Mouse (Mus musculus): ENCODE data around the gene Depdc1b.
A peak's percentile ranks its signal among the peaks of the same experiment; 100 is the strongest.

Gene Depdc1b

DNA sequence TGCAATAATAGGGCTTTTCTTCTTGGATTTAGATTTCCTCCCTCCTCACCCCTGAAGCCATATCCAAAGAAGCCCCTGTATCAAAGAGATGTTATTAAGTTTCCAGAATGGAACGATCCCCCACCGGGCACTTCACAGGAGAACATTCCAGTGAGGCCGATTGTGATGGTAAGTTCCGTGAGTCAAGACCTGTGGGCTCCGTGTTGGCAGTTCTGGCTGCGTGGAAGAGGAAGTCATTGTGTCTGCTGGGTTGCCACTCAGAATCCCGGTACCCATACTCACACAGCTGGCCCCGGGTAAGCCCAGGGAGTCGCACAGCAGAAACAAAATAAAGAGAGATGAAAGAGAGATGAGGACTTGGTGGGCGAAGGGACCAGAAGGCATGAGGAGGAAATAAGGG is 41.2 kb downstream of the Depdc1b start:
- DNase-seq = no peak

DNA sequence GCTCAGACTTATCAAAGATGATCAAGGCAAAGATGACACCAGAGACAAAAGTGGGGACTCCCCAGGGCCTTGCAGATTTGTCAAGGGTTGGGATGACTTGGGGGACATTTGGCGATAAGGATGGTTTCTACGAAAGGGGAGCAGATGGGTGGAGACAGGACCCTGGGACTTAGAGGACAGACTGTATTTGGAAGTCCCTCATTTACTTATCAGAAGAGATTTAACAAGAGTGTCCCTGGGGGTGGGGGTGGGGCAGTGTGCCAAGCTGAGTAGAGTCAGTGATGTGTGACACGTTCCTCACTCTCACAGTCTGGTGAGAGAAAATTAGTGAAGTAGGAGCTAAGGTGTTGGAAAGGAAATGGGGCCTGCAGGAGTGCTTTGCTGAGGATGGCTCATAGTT is 42.1 kb downstream of the Depdc1b start:
- DNase-seq = no peak

DNA sequence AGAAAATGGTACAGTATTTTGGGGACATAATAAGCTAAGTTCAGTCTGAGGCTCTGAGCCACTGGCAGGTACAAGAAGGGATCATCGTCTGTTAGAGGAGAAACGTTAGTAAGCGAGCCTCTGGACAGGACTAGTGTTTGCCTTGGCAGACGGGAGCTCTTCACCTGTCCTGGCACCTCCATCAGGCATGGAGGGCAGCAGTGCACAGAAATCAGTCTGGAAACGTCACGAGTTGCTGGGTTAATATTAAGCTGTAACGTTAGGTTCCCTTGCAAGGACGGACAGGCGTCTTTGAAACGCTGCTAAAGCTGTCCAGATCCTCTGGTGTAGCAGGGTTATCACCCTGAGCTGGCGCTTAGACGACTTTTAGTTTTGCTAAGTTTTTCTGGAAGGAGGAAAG is 51.4 kb downstream of the Depdc1b start:
- no peak for DNase-seq

DNA sequence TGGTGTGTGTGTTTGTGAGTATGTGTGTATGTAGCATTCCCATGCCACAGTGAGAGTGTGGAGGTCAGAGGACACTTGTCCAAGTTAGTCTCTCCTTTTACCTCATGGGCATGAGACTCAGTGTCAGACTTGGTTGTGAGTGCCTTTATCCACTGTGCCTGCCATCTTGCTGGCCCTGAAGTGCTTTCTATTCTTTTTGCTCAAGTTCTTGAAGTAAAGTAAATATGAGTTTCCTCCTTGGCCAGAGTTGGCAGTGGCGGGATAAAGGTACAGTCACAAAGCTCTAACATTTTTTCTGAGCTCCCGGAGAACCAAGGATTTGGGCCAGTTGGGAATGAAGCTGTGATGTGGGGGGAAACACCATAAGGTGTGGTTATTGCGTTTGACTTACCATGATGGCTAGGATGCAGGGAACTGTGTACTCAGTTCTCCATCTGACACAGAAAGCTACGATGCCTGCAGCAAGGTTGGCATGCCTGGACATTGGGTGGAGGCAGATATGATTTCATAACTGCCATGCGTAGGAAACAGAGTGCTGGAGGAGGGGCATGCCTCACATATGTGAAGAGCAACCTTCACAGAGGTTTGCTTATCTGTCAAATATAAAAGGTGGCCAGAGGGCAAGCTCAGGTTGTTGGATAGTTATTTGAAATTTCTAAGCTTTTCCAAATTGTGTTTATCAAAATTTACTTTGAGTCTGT is 54.3 kb downstream of the Depdc1b start:
- DNase-seq = no peak

DNA sequence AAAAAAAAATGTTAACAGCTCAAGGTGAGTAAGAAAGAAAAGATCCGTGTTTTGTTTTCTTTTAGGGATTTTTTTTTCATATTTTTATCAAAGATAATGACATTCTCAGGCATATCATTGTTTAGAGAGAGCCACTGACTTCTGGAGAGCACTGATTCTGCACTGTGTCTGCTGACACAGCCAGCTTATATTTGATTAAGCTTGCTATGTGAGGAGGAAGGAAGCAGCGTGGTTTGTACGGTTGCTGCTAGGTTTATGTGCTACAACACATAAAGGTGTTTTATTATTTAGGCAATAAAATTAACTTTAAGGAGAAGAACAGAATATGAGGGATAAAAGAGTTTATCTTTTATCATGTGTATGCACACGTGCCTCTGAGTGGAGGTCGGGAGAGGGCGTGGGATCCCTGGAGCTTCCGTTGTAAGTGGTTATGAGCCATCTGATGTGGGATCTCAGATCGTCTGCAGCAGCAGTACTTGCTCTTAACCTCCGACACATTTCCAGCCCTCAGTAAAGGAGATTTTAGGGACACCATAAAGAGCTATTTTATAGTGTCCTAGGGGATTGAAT is 55.3 kb downstream of the Depdc1b start:
- DNase-seq = no peak

DNA sequence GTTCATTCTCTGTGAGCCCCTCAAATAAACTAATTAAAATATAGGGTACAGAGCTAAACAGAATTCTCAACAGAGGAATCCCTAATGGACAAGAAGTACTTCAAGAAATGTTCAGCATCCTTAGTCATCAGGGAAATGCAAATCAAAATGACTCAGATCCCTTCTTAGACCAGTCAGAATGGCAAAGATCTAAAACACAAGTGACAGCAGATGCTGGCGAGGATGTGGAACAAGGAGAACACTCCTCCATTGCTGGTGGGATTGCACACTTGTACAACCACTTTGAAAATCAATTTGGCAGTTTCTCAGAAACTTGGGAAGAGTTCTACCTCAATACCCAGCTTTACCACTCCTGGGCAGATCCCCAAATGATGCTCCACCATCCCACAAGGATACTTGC is 57.1 kb downstream of the Depdc1b start:
- DNase-seq = no peak

DNA sequence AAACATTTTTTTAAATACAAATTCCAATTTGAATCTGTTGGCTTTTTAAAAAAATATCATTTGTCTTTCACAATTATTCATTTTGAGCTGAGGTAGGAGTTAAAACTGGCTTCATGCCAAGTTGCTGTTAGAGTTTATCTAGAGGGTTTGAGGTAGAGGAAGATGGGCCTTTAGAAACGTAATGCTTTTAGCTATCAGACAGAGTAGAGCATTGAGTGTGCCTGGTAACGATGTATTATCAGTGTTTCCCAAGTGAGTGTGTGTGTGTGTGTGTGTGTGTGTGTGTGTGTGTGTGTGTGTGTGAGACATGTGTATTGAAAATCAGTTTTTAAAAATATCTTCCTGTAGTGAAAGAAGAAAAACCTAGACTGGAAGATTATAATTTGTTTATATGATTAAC is 60.5 kb downstream of the Depdc1b start:
- DNase-seq = no peak

DNA sequence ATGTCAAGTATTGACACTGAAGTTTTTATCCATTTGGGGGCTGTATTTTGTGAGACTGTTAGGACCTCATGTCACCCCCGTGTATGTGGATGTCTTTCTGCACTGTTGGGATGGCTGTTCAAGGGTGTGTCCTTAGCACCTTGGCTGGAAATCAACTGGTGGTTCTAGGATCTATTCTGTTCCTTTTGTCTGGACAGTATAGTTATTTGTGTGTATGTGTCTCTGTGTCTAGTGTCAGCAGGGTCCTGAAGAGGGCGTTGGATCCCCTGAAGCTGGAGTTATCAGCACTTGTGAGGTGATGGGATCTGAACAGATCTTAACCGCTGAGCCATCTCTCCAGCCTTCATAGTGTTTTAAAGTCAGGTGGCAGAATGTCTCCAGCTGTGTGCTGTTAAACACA is 65.0 kb downstream of the Depdc1b start:
- no peak for DNase-seq

- DNase-seq = no peak
These were observed 66.9 kb downstream of the Depdc1b start for GRCm38 (mm10) chr13:108383051-108383450.

- no peak for DNase-seq
These were observed 69.9 kb downstream of the Depdc1b start for GRCm38 (mm10) chr13:108386058-108386457.

- DNase-seq = peak; percentile 8
These were observed 74.4 kb downstream of the Depdc1b start for GRCm38 (mm10) chr13:108390565-108390964.

DNA sequence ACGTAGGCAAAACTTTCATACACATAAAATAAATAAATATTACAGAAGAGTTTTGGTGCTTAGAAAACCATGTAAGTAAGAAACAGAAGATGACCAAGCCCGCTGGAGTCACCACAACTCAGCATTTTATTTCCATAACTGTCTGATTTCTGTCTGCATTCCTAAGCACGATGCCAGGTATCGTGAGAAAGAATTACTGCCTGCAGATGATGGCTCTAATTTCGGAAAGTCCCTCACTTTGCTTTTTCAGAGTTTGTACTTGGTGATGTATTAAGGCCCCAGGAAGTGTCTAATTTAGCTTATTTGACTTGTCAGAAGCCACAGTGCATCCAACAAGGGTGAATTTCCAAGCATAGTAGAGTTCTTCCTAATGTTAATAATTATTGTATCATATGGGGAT is 87.1 kb downstream of the Depdc1b start:
- no peak for DNase-seq

DNA sequence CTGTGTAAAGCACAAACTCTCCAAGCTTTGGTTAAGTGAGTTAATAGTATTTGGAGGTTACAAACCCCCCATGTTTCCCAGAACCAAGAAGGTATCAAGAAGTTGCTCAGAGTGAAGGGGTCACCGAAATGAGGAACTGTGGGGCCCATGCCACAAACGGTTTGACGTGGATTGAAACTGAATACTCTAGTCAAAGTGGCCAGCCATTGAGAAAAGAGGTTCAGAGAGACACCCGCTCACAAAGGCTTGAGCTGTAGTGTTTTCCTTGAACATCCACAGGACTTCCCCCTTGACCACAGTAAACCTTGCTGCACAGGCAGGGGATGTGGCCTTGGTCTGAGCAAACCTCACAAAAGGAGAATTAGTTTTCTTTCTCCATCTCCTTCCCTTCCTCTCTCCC is 88.2 kb downstream of the Depdc1b start:
- no peak for DNase-seq

DNA sequence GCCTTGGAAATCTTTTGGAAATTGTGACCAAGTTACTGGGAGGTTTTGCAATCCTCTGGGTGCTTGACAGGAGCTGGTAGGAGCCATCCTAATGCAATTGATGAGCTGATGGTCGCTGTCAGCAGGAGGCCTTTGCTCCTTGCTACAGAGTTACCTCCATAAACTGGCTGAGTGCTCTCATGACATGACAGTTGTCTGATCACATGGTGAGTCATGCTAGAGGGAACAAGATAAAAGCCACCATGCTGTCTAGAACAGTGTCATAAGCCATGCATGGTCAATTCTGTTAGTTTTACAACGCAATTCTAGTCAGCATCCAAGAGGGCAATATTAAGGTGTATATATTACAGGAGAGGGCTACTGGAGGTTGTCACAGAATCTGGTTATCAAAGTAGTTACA is 99.3 kb downstream of the Depdc1b start:
- DNase-seq = no peak

GRCm38 (mm10) chr13:108418741-108419507 is 102.8 kb downstream of the Depdc1b start:
- no peak for DNase-seq

DNA sequence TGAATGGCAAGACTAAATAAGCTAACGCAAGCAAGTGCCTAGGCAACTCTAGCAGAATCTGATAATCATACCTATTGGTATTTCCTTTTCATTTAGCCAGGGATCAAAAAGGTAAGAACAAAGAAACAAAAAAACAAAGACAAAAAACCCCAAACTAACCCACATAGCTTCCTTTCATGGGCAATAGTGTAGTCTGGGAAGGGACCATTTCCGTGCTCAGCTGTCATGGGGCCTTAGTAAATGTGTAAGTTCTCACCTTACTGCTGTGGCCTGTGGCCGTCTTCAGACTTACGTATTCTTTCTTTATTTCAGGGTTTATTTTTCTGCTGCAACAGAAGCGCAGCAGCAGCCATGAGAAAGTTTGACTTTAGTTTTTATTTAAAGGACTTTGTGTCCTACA is 110.2 kb downstream of the Depdc1b start:
- no peak for DNase-seq

GRCm38 (mm10) chr13:108428809-108429208 is 112.7 kb downstream of the Depdc1b start:
- no peak for DNase-seq

DNA sequence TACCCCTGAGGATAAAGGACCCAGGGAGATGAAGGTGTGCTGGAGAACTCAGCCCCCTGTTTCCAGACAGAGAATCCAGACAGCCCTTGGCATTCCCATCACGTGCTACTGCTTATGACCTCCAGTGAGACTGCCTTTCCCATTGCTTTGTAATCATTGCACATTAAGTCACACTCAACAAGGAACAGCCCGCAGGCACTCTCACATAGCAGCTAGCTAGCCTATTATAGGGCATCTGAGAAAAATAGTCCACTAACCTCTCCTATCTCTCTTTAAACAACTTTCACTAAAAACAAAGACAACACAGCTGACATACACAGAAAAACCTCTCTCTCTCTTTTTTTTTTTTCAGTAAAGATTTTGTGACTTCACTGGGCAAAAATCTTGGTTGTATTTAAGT is 113.5 kb downstream of the Depdc1b start:
- DNase-seq = no peak

- no peak for DNase-seq
These were observed 115.6 kb downstream of the Depdc1b start for GRCm38 (mm10) chr13:108431776-108432175.

GRCm38 (mm10) chr13:108435687-108436086 is 119.6 kb downstream of the Depdc1b start:
- DNase-seq = no peak

DNA sequence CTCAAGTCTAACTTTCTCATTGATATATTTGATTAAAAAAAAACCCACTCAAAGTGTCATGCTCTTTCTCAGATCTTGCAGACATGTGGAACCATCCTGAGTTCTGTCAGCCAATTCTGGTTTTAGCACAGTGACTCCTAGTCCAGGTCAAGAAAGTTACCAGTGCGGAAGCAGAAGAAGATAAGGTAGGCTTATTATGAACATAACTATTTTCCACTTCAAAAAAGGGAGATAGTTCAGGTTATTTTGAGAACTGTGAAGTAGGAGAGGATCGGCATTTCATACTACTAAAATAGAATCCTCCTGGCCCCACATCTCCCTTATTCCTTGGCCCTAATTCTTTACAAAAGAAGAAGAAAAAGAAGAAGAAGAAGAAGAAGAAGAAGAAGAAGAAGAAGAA is 121.3 kb downstream of the Depdc1b start:
- DNase-seq = no peak

DNA sequence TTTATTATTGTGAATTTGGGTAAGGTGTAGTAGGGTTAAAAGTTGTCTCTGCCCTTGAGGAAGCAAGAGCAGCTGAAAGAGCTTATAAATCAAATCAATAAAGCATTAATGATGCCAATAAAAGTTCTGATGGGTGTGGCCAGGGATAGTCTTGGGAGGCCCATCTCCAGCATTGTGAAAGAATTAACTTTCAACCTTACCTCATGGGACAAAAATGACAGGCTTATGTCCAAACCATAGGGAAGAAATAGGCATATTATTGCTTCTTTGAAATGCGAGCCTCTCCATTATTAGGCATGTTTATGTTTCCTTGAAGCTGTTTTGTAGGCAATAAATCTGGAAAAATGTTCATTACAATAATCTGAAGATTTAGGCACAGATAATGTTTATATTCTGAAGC is 122.9 kb downstream of the Depdc1b start:
- no peak for DNase-seq

DNA sequence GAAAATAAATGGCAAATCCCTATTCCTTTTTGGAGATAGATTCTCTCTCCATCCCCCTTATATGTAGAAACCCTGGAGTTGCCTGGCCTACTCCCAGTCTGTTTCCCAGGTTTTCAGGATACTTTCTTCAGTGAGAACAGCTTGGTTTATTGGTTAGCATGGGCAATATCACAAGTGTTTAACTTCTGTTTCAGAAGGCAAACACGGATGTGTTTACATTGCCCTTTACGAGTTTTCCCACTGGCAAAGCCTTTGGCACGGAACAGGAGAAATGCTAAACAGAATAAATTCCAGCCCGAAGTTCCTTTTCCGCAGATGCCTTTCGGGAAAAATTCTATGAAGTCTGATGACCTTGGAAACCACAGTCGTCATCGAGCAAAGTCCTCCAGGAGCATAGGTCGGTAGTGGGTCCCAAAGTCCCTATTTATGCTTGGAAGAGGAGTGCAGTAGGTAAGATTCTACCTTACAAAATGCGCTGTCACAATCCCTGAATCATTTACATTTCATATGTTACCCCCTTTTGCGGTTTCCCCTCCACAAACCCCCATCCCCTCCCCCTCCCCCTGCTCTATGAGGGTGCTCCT is 132.3 kb downstream of the Depdc1b start:
- no peak for DNase-seq
